Mouse (Mus musculus) C2C12 (cell line): ENCODE measurements around the gene Lias. TPM values are rescaled to one million over a fixed set of nuclear protein-coding genes. Genes with fewer than 3 reads are reported as not detected.

ENCODE experiments used
- H3K27me3 ChIP-seq: one replicate; pipeline ENCODE4 v1.6.1; 2011; ENCODE audit not compliant: control insufficient read depth, insufficient read depth, insufficient read length
- H3K36me3 ChIP-seq: one replicate; pipeline ENCODE4 v1.6.1; 2011; ENCODE audit not compliant: control insufficient read depth, insufficient read depth
- H3K4me3 ChIP-seq: one replicate; pipeline ENCODE4 v1.5.1; 2011; ENCODE audit warnings: mild to moderate bottlenecking, control low read depth; ENCODE audit not compliant: poor library complexity, insufficient read depth, severe bottlenecking
- H3K79me2 ChIP-seq: one replicate; pipeline ENCODE4 v1.6.1; 2011; ENCODE audit not compliant: control insufficient read depth, insufficient read depth
- H3K79me3 ChIP-seq: one replicate; pipeline ENCODE4 v1.6.1; 2011; ENCODE audit warnings: low read depth, control low read depth
- H3ac ChIP-seq: one replicate; pipeline ENCODE3; 2011; ENCODE audit warnings: low read depth; ENCODE audit not compliant: control insufficient read depth, insufficient read length
- CEBPB ChIP-seq: IDR thresholded peaks from one replicate; pipeline ENCODE4 v1.6.1; 2011; ENCODE audit warnings: low read depth, mild to moderate bottlenecking, control low read depth, moderate library complexity
- CTCF ChIP-seq: IDR thresholded peaks from one replicate; pipeline ENCODE4 v1.5.1; 2011; ENCODE audit not compliant: control insufficient read depth, insufficient read depth, insufficient read length
- FOSL1 ChIP-seq: IDR thresholded peaks from one replicate; pipeline ENCODE4 v1.8.0; 2011; ENCODE audit warnings: mild to moderate bottlenecking, low read length; ENCODE audit not compliant: poor library complexity, insufficient read depth, severe bottlenecking
- MAX ChIP-seq: IDR thresholded peaks from one replicate; pipeline ENCODE4 v1.6.1; 2011; ENCODE audit warnings: mild to moderate bottlenecking, control low read depth
- MYOD1 ChIP-seq: IDR thresholded peaks from one replicate; pipeline ENCODE4 v1.6.1; 2011; ENCODE audit warnings: low read depth; ENCODE audit not compliant: control insufficient read depth, insufficient read length
- MYOG ChIP-seq: IDR thresholded peaks from one replicate; pipeline ENCODE4 v1.6.1; 2011; ENCODE audit not compliant: control insufficient read depth, insufficient read length; ENCODE audit errors: extremely low read depth
- USF1 ChIP-seq: IDR thresholded peaks from one replicate; pipeline ENCODE4 v1.6.1; 2011; ENCODE audit warnings: low read depth, mild to moderate bottlenecking, control low read depth, moderate library complexity
- polyA plus RNA-seq: library from polyadenylated mRNA; unstranded; fragments of >200 nt; fragmentation: generic; extraction: Trizol; gene quantifications from one replicate; pipeline ENCODE4 v1.2.1, GENCODE M21; 2012; ENCODE audit warnings: missing spikeins

The Lias gene
- polyA plus RNA-seq, 1 experiment: 17.4 TPM

- Histone ChIP-seq H3K36me3 (no peaks in the 10 kb centered on the region), H3K79me2 (no peaks in the 10 kb centered on the region), H3K79me3 (no peaks in the 10 kb centered on the region), H3K4me3 (no peak overlapping the region), H3ac (no peak overlapping the region), H3K27me3 (no peaks in the 10 kb centered on the region)
- TF ChIP-seq MYOD1 (no peak), CEBPB (no peak), MYOG (no peak), CTCF (no peak), USF1 (no peak), FOSL1 (no peak), MAX (no peak)
Observed at GRCm38 (mm10) chr5:65356851-65357250, 34.4 kb upstream of the Lias start.

- no peak overlapping the region for H3ac ChIP-seq
- H3K36me3 ChIP-seq: no peaks in the 10 kb centered on the region
- no peaks in the 10 kb centered on the region for H3K79me2 ChIP-seq
- no peaks in the 10 kb centered on the region for H3K79me3 ChIP-seq
- H3K4me3 ChIP-seq: no peak overlapping the region
- H3K27me3 ChIP-seq: no peaks in the 10 kb centered on the region
- TF ChIP-seq MYOD1: no peak
- TF ChIP-seq CTCF: no peak
- TF ChIP-seq MAX: no peak
- TF ChIP-seq MYOG: no peak
- TF ChIP-seq FOSL1: no peak
- no peak for TF ChIP-seq CEBPB
- TF ChIP-seq USF1: no peak
Observed at GRCm38 (mm10) chr5:65357771-65358170, 33.5 kb upstream of the Lias start.

- Histone ChIP-seq H3K4me3 (no peak overlapping the region), H3K79me3 (no peaks in the 10 kb centered on the region), H3K27me3 (peaks cover 28% of the 10 kb centered on the region), H3ac (no peak overlapping the region), H3K36me3 (no peaks in the 10 kb centered on the region), H3K79me2 (no peaks in the 10 kb centered on the region)
- TF ChIP-seq CEBPB (no peak), FOSL1 (no peak), MYOG (no peak), CTCF (no peak), USF1 (no peak), MAX (no peak), MYOD1 (no peak)
Observed at GRCm38 (mm10) chr5:65367837-65368236, 23.5 kb upstream of the Lias start.

- Histone ChIP-seq H3K79me3 (no peaks in the 10 kb centered on the region), H3K27me3 (peaks cover 18% of the 10 kb centered on the region), H3K36me3 (no peaks in the 10 kb centered on the region), H3ac (no peak overlapping the region), H3K4me3 (no peak overlapping the region), H3K79me2 (no peaks in the 10 kb centered on the region)
- TF ChIP-seq USF1: no peak
- no peak for TF ChIP-seq CTCF
- TF ChIP-seq MYOG: no peak
- TF ChIP-seq FOSL1: no peak
- TF ChIP-seq MYOD1: no peak
- no peak for TF ChIP-seq CEBPB
- no peak for TF ChIP-seq MAX
Observed at GRCm38 (mm10) chr5:65371551-65371950, 19.7 kb upstream of the Lias start.

GRCm38 (mm10) chr5:65374746-65375145, 16.6 kb upstream of the Lias start:
- no peaks in the 10 kb centered on the region for H3K36me3 ChIP-seq
- no peaks in the 10 kb centered on the region for H3K79me2 ChIP-seq
- no peak for TF ChIP-seq MYOG
- H3K79me3 ChIP-seq: no peaks in the 10 kb centered on the region
- no peak overlapping the region for H3K4me3 ChIP-seq
- H3ac ChIP-seq: no peak overlapping the region
- peaks cover 8% of the 10 kb centered on the region for H3K27me3 ChIP-seq

- Histone ChIP-seq H3K4me3 (no peak overlapping the region), H3ac (no peak overlapping the region), H3K79me2 (peaks cover 33% of the 10 kb centered on the region), H3K36me3 (peaks cover 50% of the 10 kb centered on the region), H3K79me3 (peaks cover 31% of the 10 kb centered on the region), H3K27me3 (no peaks in the 10 kb centered on the region)
- TF ChIP-seq MYOD1 (no peak), MAX (no peak), MYOG (no peak), FOSL1 (no peak), CEBPB (no peak), CTCF (no peak), USF1 (no peak)
Observed at GRCm38 (mm10) chr5:65385704-65386103, 5.6 kb upstream of the Lias start.
